Mouse (Mus musculus) Patski (cell line): ENCODE results near the gene Sox3. TPM values are rescaled to one million over a fixed set of nuclear protein-coding genes. Genes with fewer than 3 reads are reported as not detected.

Experiments
- ATAC-seq: fragments of 100-300 bp; one replicate; pipeline ENCODE4 v1.8.0; 2021
- CTCF ChIA-PET: fragments of 350-600 bp; sonication (Branson Sonifier 250); formaldehyde crosslinking; loops from one replicate; lab custom pipeline; 2022; ENCODE audit warnings: inconsistent platforms; lab: Charles Lee
- POLR2A ChIA-PET: fragments of 350-600 bp; sonication (Branson Sonifier 250); formaldehyde crosslinking; loops from one replicate; lab custom pipeline; 2022; ENCODE audit warnings: antibody characterized with exemption, inconsistent platforms; lab: Charles Lee
- DNase-seq: peaks from one replicate; pipeline ENCODE4 v3.0.0-alpha.2; 2011; ENCODE audit warnings: low read depth, low spot score
- H3K27me3 ChIP-seq: fragments of 371-371 bp; one replicate; pipeline ENCODE4 v1.5.1; 2021
- CTCF ChIP-seq: fragments of 100-300 bp; IDR thresholded peaks from one replicate; pipeline ENCODE4 v1.5.1; 2021
- in situ Hi-C: fragments of 300-500 bp; cut with MboI; formaldehyde crosslinking; loops from 3 replicates; pipeline ENCODE4 v1.11.1; 2018; ENCODE audit warnings: low pct_unique_long_range_greater_than_20kb, mixed read lengths
- polyA plus RNA-seq: library from polyadenylated mRNA; unstranded; gene quantifications from one replicate; pipeline ENCODE4 v1.2.3, GENCODE M21; 2021

The Sox3 gene
- polyA plus RNA-seq, 1 experiment from 2014 or later, result not detected

DNA sequence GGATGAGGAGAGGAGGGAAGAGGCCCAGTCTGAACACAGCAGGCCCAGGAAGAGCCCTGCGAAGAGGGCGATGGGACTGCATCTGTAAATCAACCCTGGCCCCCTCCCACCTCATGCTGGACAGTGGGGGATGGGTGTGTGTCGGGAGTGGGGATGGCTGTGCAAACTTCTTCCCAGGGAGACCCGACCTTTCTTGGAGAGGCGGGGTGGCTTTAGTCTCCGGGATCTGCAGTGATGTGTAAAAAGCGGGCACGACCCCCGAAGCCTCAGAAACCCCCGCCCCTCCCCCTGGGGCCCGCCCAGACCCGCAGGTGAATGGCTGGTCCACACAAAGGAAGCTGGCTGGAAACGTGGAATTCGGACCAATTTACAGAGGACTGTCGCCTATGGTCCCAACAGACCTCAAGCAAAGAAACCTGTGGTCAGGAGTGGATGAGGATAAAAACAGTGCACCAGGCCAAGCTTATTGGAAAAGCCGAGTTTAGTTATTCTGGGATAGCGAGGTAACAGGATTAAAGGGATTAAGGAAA, 3.2 kb downstream of the Sox3 start:
- no peak for DNase-seq
- H3K27me3 ChIP-seq, result peaks cover 23% of the 10 kb centered on the region
- in situ Hi-C loops, result no loop called here
- ChIA-PET POLR2A (no interaction called here), CTCF (no interaction called here)
- no peak for TF ChIP-seq CTCF
- ATAC-seq, result no peak
